Mouse (Mus musculus): ENCODE results near the gene Smok2a.
"Not testable (repeated sequence)": the region's sequence is repeated elsewhere in the genome, so short reads cannot be mapped to it uniquely, and the experiment has no call there.

The Smok2a gene

DNA sequence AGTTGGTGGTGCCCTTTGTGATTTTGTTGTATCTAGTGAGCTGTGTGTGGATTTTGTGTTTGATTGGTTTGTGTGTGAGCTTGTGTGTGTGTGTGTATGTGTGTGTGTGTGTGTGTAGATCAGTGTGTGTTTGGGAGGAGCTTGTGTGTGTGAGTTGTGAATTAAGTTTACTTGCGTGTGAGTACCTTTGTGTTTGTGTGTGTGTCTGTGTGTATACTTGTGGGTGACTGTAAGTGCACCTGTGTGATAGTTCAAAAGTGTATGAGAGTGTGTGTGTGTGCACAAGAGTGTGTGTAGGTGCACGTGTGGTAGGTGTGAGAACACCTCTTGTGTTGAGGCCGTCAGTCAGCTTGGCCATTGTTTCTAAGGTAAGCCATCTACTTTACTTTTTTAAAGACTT, at the start of gene Smok2a:
Gene Smok2a, plus strand, starts transcription at position 301 of the 400 bp plus-strand sequence.
- DNase-seq (ENCODE audit: low read depth, low spot score) = no peak

DNA sequence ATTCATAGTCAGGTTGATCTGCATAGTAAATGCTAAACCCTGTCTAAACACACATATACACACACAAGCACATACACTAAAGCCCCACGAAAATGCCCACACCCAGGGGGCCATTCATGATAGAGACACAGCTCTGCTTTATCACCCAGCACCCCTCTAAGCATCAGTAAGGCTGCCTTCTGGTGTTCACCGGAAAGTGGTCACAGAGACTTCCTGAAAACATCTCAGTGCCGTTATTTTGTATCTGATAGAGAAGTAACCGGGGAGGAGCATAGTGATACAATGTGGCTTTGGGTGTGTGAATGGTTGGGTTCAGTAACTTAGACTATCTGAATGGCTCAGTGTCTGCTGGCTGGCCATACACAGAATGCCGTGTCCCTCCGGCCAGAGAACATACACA, 47.4 kb upstream of the Smok2a start:
- DNase-seq (ENCODE audit: low read depth, low spot score) = not testable (repeated sequence)

DNA sequence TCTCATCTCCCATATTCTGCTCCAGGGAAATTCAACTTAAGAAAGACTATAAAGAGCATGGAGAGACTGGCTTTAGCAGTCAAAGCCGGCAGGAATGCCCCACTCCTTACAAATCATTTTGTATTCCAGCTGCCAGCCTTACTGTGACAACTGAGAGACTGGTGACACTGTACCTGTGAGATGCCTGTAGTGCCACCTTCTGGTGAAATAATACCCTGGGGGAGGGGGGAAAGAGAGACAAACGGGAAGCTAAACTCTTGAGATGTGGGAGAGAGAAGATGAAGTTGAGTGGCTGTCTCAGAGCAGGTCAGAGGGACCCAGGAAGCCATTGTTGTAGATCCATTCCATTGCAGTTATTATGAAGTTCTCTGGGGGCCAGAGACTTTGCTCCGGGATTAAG, 47.0 kb upstream of the Smok2a start:
- not testable (repeated sequence) for DNase-seq (ENCODE audit: low read depth, low spot score)

DNA sequence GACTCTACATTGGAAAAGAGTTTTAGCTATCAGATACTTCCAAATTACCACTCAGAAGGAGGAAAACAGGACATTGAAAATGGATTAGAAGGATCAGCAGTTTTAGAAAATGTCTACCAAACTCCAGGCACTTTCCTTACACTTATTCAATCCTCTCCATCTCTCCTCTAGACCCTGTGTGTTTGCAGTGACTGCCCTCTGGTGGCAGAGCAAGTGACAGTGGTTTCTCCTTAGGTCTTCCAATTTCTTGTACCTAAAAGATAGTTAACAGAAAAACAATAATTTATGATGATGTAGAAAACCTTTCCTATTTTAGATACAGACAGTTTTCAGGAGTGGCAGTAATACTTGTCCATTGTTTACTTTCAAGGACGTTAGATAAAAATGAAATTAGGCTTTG, 45.4 kb upstream of the Smok2a start:
- DNase-seq (ENCODE audit: low read depth, low spot score) = not testable (repeated sequence)

DNA sequence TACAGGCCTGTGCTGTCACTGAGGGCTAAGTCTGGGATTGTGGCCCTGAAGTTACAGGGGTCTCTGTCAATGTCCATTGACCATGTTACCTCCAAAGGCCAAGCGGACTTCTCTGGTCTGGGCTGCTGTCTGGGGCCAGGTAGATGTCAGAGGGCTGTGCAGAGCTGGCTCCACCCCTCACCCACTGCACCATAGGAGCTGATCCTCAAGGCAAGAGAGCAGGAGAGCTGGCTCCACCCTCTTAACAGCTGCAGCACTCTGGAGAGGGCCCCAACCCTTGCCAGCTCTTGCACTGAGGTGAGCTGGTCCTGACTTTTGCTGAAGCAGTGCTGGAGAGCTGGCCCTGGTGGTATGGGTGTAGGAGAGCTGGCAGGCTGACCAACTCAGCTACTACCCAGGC, 43.2 kb upstream of the Smok2a start:
- DNase-seq (ENCODE audit: low read depth, low spot score) = not testable (repeated sequence)

DNA sequence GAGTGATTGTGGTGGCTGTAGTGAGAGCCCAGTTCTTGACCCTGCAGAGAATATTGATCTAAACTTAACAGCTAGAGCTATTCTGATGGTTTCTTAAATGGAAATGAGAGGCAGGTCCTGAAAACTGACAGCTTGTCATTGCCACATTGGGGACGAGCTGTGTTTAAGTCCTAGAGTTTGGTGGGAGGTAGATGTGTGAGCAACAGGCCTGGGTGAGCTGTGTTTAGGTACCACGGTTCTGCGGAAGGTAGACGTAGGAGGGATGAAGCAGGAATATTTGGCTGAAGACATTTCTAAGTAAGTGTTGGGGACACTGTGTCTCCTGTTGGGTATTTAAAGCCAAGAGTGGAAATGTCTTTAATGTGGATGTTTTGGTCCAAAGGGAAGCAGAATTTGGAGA, 42.0 kb upstream of the Smok2a start:
- not testable (repeated sequence) for DNase-seq (ENCODE audit: low read depth, low spot score)

DNA sequence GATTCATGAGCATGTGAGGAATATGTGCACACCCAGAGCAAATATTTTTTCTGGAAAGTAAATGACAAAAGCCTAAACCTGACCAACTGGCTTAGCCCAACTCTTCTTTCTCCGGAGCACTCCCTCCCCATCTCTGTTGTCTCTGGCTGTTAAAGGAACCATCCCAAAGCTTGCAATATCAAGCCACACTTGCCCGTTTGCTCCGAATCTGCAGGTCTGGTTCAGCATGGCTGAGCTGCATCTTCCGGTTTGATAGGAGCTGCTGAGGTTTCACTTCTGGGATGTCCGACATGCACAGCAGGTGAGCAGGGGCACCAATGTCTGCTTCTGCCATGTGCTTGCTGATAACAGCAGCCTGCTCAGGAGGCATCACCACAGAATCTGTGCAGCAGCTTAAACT, 40.5 kb upstream of the Smok2a start:
- DNase-seq (ENCODE audit: low read depth, low spot score) = not testable (repeated sequence)

DNA sequence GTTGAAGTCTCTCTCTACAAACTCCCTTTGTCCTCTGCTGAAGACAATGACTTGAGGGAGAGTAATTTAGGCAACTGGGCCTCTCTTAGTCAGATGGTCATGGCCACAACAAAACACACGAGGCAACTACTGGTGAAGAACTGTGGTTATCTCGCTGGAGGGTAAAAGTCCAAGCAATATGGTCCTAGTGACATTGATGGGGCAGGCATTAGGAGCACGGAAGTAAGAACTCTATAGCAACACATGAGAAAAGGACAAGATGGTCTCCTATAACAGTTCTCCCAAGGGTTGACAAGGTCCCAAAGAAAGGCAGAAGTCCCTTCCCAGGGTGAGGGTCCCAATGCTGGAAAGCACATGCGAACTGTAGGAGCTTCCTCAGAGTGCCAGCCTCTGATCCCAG, 38.3 kb upstream of the Smok2a start:
- DNase-seq (ENCODE audit: low read depth, low spot score) = not testable (repeated sequence)

DNA sequence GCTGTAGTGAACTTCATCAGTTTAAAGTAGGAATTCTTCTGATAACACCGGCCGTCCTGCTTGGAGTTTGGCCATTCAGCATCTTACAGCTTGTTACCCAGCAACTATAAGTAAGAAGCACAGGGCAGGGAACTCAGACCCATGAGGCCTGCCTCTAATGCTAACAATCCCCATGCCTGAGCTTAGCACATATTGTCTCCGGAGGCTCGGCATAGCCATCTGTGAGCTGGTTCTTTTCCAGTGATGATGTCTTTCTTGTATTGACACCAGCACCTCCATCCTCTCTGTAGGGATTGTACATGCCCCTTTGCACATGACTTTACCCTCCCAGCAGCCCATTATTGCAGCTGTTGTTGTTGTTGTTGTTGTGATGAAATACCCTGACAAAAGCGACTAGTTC, 36.5 kb upstream of the Smok2a start:
- not testable (repeated sequence) for DNase-seq (ENCODE audit: low read depth, low spot score)

DNA sequence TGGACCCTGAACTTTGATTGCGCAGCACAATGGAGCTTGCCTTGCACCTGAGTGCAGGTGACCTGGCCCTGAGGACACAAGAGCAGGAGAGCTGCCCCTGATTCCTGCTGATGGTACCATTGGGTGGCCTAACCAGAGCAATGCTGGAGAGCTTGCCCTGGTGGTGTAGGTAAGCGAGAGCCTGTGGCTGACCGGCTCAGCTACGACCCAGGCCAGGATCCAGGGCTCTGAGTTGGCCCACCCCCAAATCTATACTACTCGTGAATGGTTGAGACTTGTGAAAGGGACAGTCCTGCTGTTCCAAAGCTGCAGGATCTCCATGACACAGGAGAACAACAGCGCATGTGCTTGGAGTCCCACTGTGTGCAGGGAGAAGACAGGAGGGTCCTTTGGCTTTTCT, 34.4 kb upstream of the Smok2a start:
- not testable (repeated sequence) for DNase-seq (ENCODE audit: low read depth, low spot score)

DNA sequence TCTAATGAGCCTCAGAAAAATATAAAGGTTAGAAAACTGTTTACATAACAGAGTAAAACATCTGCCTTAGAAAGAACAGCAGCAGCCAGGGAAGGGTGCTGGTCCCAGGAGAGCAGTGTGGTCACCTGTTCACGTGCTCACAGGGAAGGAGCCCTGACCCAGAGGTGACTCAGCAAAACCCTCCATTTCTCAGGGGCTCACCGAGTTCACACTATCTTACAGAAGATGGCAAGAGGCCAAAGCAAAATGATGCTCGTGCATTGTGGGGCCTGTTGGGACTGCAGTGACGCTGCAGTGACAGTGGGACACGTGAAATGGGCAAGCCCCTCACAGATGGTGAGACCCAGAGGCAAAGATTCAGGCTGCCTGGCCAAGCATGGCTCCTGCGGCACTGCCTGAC, 33.4 kb upstream of the Smok2a start:
- not testable (repeated sequence) for DNase-seq (ENCODE audit: low read depth, low spot score)

DNA sequence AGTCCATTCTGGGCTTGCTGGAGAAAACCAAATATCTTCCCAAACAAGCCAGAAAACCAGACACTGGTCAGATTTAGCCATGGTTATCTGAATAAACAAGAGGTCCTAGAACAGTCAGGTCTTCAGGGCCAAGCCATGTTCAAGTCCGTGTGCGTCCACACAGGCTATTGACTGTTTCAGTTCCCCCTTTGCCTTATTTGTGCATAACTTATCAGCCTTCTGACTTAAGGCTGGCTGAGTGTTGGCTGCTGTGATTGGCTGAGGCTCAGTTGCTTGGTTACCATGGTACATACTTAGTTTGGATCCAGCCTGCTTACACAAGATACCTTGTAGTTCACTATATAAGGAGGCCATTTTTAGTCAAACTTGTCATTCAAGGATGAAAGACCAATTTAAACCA, 32.1 kb upstream of the Smok2a start:
- DNase-seq (ENCODE audit: low read depth, low spot score) = not testable (repeated sequence)

DNA sequence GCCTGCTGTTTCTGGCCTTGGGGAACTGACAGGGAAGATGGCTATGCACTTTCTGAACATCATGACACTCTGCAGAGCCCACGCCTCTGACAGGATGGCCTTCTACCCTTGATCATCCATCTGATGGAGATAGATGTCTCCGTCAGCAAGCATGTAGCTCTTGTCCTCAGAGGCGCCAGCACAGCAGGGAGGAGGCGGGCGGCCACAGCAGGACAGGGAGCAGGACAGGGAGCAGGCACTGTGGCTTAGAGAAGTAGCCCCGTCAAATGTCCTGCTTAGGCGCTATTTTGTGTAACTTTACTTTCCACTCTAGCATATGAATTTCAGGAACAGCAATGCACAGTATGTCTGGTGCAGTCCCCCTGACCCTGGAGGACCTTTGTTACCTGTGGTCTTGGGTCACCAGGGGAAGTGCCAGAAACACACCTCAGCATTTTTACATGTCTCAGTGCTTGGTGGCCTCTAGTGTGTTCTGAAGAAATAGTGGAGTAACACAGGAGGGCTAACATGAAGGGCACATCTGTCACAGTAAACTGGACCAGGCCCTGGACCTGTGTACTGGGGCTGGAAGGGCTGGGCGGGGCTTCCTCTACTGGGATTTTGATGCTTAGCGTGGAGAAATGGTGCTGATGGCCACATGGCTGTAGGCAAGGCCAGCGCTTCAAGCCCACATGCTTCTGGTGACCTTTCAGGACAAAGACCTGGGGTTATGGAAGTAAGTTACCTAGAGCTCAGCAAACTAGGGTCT, 30.0 kb upstream of the Smok2a start:
- not testable (repeated sequence) for DNase-seq (ENCODE audit: low read depth, low spot score)

DNA sequence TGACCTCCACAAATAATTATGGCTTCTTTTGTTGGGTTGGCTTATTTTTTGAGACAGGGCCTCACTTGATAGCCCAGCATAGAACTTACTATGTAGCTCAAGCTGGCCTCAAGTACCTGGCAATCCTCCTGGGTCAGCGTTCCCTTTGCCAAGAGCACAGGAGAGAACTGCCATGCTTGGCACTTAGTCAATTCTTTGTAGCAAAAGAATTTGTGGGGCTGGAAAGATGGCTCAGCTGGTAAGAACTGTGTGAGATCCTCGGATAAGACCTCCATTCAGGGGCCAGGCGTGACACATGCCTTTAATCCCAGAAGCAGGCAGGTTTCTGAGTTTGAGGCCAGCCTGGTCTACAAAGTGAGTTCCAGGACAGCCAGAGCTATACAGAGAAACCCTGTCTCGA, 24.5 kb upstream of the Smok2a start:
- not testable (repeated sequence) for DNase-seq (ENCODE audit: low read depth, low spot score)

DNA sequence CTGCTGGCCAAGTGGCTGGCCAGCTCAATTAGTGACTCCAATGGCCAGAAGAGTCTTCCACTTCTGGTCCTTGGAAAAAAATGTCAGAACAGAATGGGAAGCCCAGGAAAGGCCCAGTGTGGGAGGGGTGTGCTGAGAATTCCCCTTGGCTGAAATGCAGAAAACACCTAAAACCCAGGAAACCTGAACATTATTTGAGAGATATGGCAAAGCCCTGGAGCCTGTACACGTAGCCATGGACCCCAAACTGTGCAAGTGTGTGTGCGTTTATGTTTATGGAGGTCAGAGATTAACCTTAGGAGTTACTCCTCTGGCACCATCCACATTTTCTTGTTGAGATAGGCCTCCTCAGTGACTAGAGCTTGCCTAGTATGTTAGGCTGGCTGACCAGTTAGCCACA, 22.2 kb upstream of the Smok2a start:
- not testable (repeated sequence) for DNase-seq (ENCODE audit: low read depth, low spot score)

DNA sequence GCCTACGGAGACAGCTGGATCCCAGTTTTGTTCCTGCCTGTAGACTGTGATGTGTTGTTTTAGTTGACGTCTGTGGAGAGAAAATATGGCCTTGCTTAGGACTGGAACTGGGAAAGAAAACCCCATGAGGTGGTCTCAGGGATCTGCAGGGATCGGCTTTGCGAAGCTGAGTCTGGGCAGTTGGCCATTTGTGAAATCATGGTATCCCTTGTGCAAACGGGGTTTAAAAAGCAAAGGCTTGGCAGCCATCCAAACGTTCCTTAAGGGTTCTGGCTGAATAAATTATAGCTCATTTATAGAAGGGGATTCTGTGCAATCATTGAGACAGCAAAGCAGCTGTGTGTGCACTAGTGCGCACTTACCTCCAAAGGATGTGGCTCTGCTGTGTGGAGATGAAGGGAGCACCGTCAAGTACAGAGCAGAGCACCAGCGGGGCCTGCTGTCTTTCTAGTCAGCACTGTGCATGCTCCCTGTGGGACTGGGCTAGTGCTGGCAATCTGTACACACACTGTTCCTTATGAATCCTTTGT, 21.0 kb upstream of the Smok2a start:
- DNase-seq (ENCODE audit: low read depth, low spot score) = not testable (repeated sequence)

DNA sequence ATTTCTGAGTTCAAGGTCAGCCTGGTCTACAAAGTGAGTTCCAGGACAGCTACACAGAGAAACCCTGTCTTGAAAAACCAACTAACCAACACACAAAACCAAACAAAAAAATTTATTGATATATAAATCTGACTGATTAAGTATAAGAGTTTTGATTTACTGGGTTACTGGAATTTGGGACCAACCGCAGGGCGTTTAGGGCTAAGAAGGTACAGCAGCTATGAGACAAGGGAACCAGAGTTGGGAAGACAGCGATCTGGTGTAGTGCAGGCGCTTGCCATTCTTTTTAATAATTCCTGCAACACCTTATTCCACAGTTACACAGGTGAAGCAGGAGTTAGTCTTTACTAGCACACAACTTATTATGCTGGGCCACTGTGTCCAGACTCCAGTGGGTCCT, 19.4 kb upstream of the Smok2a start:
- not testable (repeated sequence) for DNase-seq (ENCODE audit: low read depth, low spot score)

DNA sequence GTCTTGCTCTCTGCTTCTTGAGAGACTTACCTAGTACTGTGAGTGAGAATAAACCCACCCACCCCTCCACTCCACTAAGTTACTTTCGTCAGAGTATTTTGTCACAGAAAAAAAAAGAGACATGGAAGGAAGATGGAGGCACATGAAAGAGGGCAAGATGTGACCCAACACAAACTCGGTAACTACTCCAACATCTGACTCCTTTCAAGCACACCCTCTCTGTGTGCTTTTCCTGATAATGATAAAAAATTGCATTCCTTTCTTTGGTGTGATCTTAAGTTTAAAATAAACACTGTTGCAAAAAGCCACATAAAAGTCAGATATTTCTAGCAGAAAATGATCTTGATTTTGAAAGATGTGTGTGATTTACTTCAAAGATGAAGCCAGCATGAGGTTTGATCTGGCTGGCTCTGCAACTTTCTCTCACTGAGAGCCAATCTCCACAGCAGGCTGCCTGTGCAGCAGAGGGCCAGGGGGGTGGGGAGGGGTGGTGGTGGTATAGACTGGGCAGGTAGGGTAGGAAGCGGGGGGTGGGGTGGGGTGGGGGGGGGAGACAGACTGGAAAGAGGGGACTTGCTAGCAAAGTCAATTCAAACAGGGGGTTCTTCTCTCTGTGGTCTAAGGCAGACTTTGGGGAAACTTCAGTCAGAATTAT, 18.4 kb upstream of the Smok2a start:
- DNase-seq (ENCODE audit: low read depth, low spot score) = not testable (repeated sequence)

DNA sequence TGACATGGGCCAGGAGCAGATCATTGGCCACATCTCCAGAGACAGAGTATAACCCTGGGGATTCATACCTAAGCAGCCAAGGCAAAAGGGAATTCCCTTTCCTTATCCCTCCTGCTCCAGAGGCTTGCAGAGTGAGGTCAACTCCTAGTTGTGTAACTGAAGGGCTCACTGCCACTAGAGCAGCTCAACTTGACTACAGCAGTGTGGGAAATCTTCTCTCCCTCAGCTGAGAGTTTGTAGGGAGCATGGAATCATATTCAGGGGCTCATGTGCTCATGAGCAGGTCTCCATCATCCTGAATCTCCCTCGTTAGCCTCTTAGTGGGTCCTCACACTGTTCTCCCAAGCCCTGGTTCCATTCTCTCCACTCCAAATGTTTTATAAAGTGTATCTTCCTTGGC, 15.7 kb upstream of the Smok2a start:
- DNase-seq (ENCODE audit: low read depth, low spot score) = not testable (repeated sequence)

DNA sequence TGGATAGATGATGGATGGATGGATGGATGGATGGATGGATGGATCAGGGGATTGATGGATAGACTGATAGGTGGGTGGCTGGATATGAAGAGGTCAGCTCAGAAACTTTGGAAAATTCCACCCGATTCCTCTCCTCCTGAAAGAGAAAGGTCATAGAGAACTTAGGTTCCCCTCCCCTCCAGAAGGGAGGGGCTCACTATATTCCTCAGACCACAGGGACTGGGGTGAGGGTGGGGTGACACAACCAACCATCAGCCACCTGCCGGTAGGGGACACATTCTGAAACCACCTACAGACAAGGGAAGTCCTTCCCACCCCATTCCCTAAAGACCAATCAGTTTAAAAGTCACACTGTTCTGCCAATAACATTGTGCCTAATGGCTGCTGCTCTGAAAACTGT, 14.5 kb upstream of the Smok2a start:
- DNase-seq (ENCODE audit: low read depth, low spot score) = no peak

DNA sequence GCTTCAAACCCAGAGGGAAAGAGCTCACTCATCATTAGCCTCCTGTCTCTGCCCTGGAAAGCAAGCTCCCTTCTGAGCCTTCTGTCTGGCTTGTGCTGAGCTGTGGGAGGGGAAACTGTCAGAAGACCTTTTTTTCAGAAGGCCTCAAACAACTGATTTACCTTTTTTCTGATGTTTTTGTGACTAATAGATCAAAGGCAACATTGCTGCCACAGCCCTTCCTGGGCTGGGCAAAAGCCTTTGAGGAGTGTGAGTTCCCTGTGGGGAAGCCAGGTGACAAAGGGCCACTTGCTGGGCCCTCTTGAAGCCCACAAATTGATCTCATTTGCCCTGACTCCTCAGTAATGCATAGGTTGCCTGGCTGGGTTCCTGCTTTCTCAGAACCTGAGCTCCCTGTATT, 12.5 kb upstream of the Smok2a start:
- not testable (repeated sequence) for DNase-seq (ENCODE audit: low read depth, low spot score)

DNA sequence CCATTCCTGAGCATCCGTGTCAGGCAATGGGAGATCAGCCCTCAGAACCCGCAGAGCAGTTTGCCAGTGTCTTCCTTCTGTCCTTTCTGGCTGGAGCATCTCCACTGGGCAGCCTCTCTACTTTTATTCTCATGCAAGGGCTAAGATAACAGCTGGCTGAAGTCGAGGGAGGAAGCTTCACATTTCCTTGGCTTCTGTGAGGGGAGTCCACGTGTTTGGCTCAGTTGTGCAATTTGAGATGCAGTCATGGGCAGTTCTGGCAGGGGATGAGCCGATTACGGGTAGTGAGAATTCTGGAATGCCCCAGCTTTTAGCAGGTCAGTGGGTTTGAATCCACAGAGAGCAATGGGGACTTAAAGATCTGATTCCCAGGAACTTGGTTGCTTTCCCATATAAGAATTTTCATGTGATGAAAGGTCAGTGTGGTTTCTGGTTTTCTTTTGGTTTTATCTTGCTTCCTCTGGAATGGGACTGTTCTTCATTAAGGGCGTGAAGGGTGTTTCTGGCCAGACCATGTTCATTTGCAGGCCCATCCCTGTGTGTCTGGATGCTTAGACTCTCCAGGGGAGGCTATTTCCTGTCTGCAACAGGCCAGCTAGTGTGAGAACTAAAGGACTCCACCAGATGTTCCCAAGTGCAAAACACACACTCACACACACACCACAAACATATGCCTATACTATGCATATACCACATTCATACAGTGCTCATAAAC, 8.7 kb upstream of the Smok2a start:
- DNase-seq (ENCODE audit: low read depth, low spot score) = no peak

Measured in ES-CJ7 (cell line).